ENCODE assay signal across 14 mouse cellular contexts in genomic region chr10:41451656-41452055, GRCm38 (mm10). TPM values are rescaled to one million over a fixed set of nuclear protein-coding genes. Genes with fewer than 3 reads are reported as not detected.
DNase-seq lines count a peak whose midpoint lies in the region; ATAC-seq and TF ChIP-seq lines count a peak whose summit lies in the region.
"Had no signal": no experiment of that assay in that cellular context is flagged by ENCODE, and none has a peak within 500 bp of the region (broad histone marks: within the 10 kb centered on the region; RNA-seq: fewer than 3 reads in every experiment).

No protein-coding gene starts in this region.

- ATAC-seq in erythroblast, adult 5-6 weeks (replicated peaks; ENCODE audit: low FRiP score, poor library complexity, severe bottlenecking): no peak
- ATAC-seq in midbrain, embryonic 13.5 days: no peak
- ATAC-seq in midbrain, postnatal 0 days (ENCODE audit: low FRiP score): no peak

- TF ChIP-seq CTCF in midbrain, postnatal 0 days (IDR thresholded peaks at IDR 0.05): no peak

- H3K9ac ChIP-seq in midbrain, embryonic 13.5 days (replicated peaks): no peak overlapping the region; the same call in 1 of the 2 replicates
- no peak overlapping the region for H3K9ac ChIP-seq in midbrain, postnatal 0 days (replicated peaks; ENCODE audit: low read length, poor library complexity, severe bottlenecking)
- H3K9ac ChIP-seq: embryonic facial prominence, embryonic 12.5 days; heart, embryonic 12.5 days had no signal

- no peaks in the 10 kb centered on the region for H3K27me3 ChIP-seq in erythroblast, embryonic 14.5 days (ENCODE audit: control insufficient read depth)
- H3K27me3 ChIP-seq in midbrain, embryonic 13.5 days: no peaks in the 10 kb centered on the region
- H3K27me3 ChIP-seq in midbrain, postnatal 0 days (ENCODE audit: insufficient read depth, low read length): no peaks in the 10 kb centered on the region
- no peaks in the 10 kb centered on the region for H3K27me3 ChIP-seq in limb, embryonic 10.5 days (ENCODE audit: low read depth, poor library complexity, severe bottlenecking)
- H3K27me3 ChIP-seq: embryonic facial prominence, embryonic 12.5 days; heart, embryonic 12.5 days; megakaryocyte, embryonic 14.5 days had no signal

- intact Hi-C loops in heart, postnatal 10 days (cut with DNase I): no loop called here
- intact Hi-C loops in heart, postnatal 36 days (cut with DNase I): loop anchor here (10.0 kb wide), 1 partner anchor 147 kb away; the partner anchor contains the start of genes Ak9 and Fig4

- H3K36me3 ChIP-seq in erythroblast, embryonic 14.5 days (ENCODE audit: control insufficient read depth): peaks cover 46% of the 10 kb centered on the region
- H3K36me3 ChIP-seq in midbrain, embryonic 13.5 days: peaks cover 44% of the 10 kb centered on the region
- H3K36me3 ChIP-seq in midbrain, postnatal 0 days (ENCODE audit: insufficient read depth, low read length): peaks cover 23% of the 10 kb centered on the region
- peaks cover 39% of the 10 kb centered on the region for H3K36me3 ChIP-seq in limb, embryonic 10.5 days

- peak overlapping the region; percentile 93 for H3K4me3 ChIP-seq in erythroblast, embryonic 14.5 days (replicated peaks)
- no peak overlapping the region for H3K4me3 ChIP-seq in midbrain, embryonic 13.5 days (replicated peaks)
- H3K4me3 ChIP-seq in midbrain, postnatal 0 days (ENCODE audit: low read depth, low read length): no peak overlapping the region
- 0 out of 2 replicates have a peak overlapping the region, but pooled peaks have one; percentile 94 for H3K4me3 ChIP-seq in limb, embryonic 10.5 days

- no peaks in the 10 kb centered on the region for H3K9me3 ChIP-seq in erythroblast, embryonic 14.5 days (ENCODE audit: control insufficient read depth, low read length)
- H3K9me3 ChIP-seq in midbrain, embryonic 13.5 days: no peaks in the 10 kb centered on the region
- H3K9me3 ChIP-seq in midbrain, postnatal 0 days (ENCODE audit: low read length): no peaks in the 10 kb centered on the region
- H3K9me3 ChIP-seq in limb, embryonic 10.5 days (replicated peaks): no peaks in the 10 kb centered on the region
- H3K9me3 ChIP-seq: embryonic facial prominence, embryonic 12.5 days; heart, embryonic 12.5 days; megakaryocyte, embryonic 14.5 days had no signal

- peak overlapping the region; percentile 69; the same call in 1 of the 2 replicates for H3K4me2 ChIP-seq in midbrain, embryonic 13.5 days (replicated peaks)
- H3K4me2 ChIP-seq in midbrain, postnatal 0 days (ENCODE audit: low read depth, low read length, poor library complexity, severe bottlenecking): no peak overlapping the region

- no peak for DNase-seq in midbrain, postnatal 0 days (ENCODE audit: low spot score)
- no peak for DNase-seq in limb, embryonic 10.5 days (ENCODE audit: low spot score)
- no peak for DNase-seq in frontal cortex, postnatal 14 days (ENCODE audit: low spot score in 2 of 2)
- no peak for DNase-seq in heart, postnatal 10 days
- no peak for DNase-seq in heart, postnatal 36 days
- DNase-seq: adrenal gland, adult 2 months; lung, adult 18-20 months; right cerebral cortex, postnatal 4 days had no signal

- no peak overlapping the region for H3K27ac ChIP-seq in midbrain, embryonic 13.5 days
- H3K27ac ChIP-seq in midbrain, postnatal 0 days (ENCODE audit: low read depth, low read length): no peak overlapping the region
- no peak overlapping the region for H3K27ac ChIP-seq in limb, embryonic 10.5 days
- H3K27ac ChIP-seq: embryonic facial prominence, embryonic 12.5 days had no signal

- peaks cover 50% of the 10 kb centered on the region for H3K4me1 ChIP-seq in erythroblast, embryonic 14.5 days (ENCODE audit: control insufficient read depth)
- peaks cover 42% of the 10 kb centered on the region for H3K4me1 ChIP-seq in midbrain, embryonic 13.5 days (replicated peaks)
- peaks cover 6% of the 10 kb centered on the region; the same call in 1 of the 2 replicates for H3K4me1 ChIP-seq in midbrain, postnatal 0 days (ENCODE audit: insufficient read depth, low read length)
- peaks cover 13% of the 10 kb centered on the region for H3K4me1 ChIP-seq in limb, embryonic 10.5 days

- 94% methylated on average over 9 of the region's 9 CpGs for WGBS in midbrain, embryonic 13.5 days
- WGBS in midbrain, postnatal 0 days: 95% methylated on average over 9 of the region's 9 CpGs
- 94% methylated on average over 9 of the region's 9 CpGs for WGBS in limb, embryonic 10.5 days

RNA-seq across cellular contexts. Expression of gene Zbtb24, which starts 1.5 kb away (rescaled TPM):
- polyA plus RNA-seq in erythroblast, embryonic 14.5 days (2012): 0.45 and 0.48 TPM in 2 replicates
- 2.9 and 6.9 TPM in 2 replicates for total RNA-seq in erythroblast, adult 5-6 weeks (2015; ENCODE audit: low replicate concordance)
- total RNA-seq in erythroblast, adult 5-6 weeks (2017; ENCODE audit: low replicate concordance): 8.5 and 9.2 TPM in 2 replicates
- polyA plus RNA-seq in midbrain, embryonic 13.5 days (2015; fragmentation: Nextera tagmentation; extraction: Ambion mirVana): 20.6 and 22.8 TPM in 2 replicates
- total RNA-seq in midbrain, postnatal 0 days (2014; rRNA removed): 17.2 and 22.3 TPM in 2 replicates
- 15.5 and 15.8 TPM in 2 replicates for polyA plus RNA-seq in midbrain, postnatal 0 days (2015; fragmentation: Nextera tagmentation; extraction: Ambion mirVana)
- polyA plus RNA-seq in limb, embryonic 10.5 days (2016; fragmentation: Nextera tagmentation; extraction: Ambion mirVana): 17.2 and 21.5 TPM in 2 replicates
- 10 to 100 TPM in 1 of 2 experiments, 1 to 10 TPM in 1; 9.7 to 12.3 TPM for total RNA-seq in heart, postnatal 10 days (2021)
- 1 to 10 TPM; 8.6 to 8.9 TPM for total RNA-seq in heart, postnatal 36 days (2021)

RNA-seq across cellular contexts. Expression of gene Mical1, which starts 24.5 kb away (rescaled TPM):
- 0.10 and 0.16 TPM in 2 replicates for polyA plus RNA-seq in erythroblast, embryonic 14.5 days (2012)
- total RNA-seq in erythroblast, adult 5-6 weeks (2015; ENCODE audit: low replicate concordance): 4.6 and 8.8 TPM in 2 replicates
- total RNA-seq in erythroblast, adult 5-6 weeks (2017; ENCODE audit: low replicate concordance): 6.8 and 8.9 TPM in 2 replicates
- polyA plus RNA-seq in midbrain, embryonic 13.5 days (2015; fragmentation: Nextera tagmentation; extraction: Ambion mirVana): 27.9 and 31.9 TPM in 2 replicates
- 24.1 and 24.6 TPM in 2 replicates for total RNA-seq in midbrain, postnatal 0 days (2014; rRNA removed)
- 18.7 and 21.2 TPM in 2 replicates for polyA plus RNA-seq in midbrain, postnatal 0 days (2015; fragmentation: Nextera tagmentation; extraction: Ambion mirVana)
- 40.2 and 43.8 TPM in 2 replicates for polyA plus RNA-seq in limb, embryonic 10.5 days (2016; fragmentation: Nextera tagmentation; extraction: Ambion mirVana)
- total RNA-seq in heart, postnatal 10 days (2021): 10 to 100 TPM; 34.3 to 39.2 TPM
- 10 to 100 TPM; 14.5 to 15.8 TPM for total RNA-seq in heart, postnatal 36 days (2021)

RNA-seq across cellular contexts. Expression of gene Smpd2, which starts 38.5 kb away (rescaled TPM):
- polyA plus RNA-seq in erythroblast, embryonic 14.5 days (2012): 0.05 and 0.06 TPM in 2 replicates
- total RNA-seq in erythroblast, adult 5-6 weeks (2015; ENCODE audit: low replicate concordance): 2.1 and 2.5 TPM in 2 replicates
- 0.85 and 1.5 TPM in 2 replicates for total RNA-seq in erythroblast, adult 5-6 weeks (2017; ENCODE audit: low replicate concordance)
- polyA plus RNA-seq in midbrain, embryonic 13.5 days (2015; fragmentation: Nextera tagmentation; extraction: Ambion mirVana): 35.0 and 37.0 TPM in 2 replicates
- 34.4 and 36.9 TPM in 2 replicates for total RNA-seq in midbrain, postnatal 0 days (2014; rRNA removed)
- 43.5 and 44.0 TPM in 2 replicates for polyA plus RNA-seq in midbrain, postnatal 0 days (2015; fragmentation: Nextera tagmentation; extraction: Ambion mirVana)
- 62.7 TPM in 2 replicates for polyA plus RNA-seq in limb, embryonic 10.5 days (2016; fragmentation: Nextera tagmentation; extraction: Ambion mirVana)
- 10 to 100 TPM; 48.2 to 57.7 TPM for total RNA-seq in heart, postnatal 10 days (2021)
- total RNA-seq in heart, postnatal 36 days (2021): 10 to 100 TPM; 42.8 to 45.3 TPM

RNA-seq across cellular contexts. Expression of gene Ppil6, which starts 38.6 kb away (rescaled TPM):
- polyA plus RNA-seq in erythroblast, embryonic 14.5 days (2012): not detected in 2 replicates
- not detected in 2 replicates for total RNA-seq in erythroblast, adult 5-6 weeks (2015; ENCODE audit: low replicate concordance)
- total RNA-seq in erythroblast, adult 5-6 weeks (2017; ENCODE audit: low replicate concordance): not detected in 2 replicates
- polyA plus RNA-seq in midbrain, embryonic 13.5 days (2015; fragmentation: Nextera tagmentation; extraction: Ambion mirVana): 1.6 and 2.7 TPM in 2 replicates
- total RNA-seq in midbrain, postnatal 0 days (2014; rRNA removed): 1.8 and 2.3 TPM in 2 replicates
- polyA plus RNA-seq in midbrain, postnatal 0 days (2015; fragmentation: Nextera tagmentation; extraction: Ambion mirVana): 4.7 and 5.3 TPM in 2 replicates
- polyA plus RNA-seq in limb, embryonic 10.5 days (2016; fragmentation: Nextera tagmentation; extraction: Ambion mirVana): 0.36 and 0.95 TPM in 2 replicates
- 1 to 10 TPM; 2.8 to 3.4 TPM for total RNA-seq in heart, postnatal 10 days (2021)
- 1 to 10 TPM; 1.2 to 1.8 TPM for total RNA-seq in heart, postnatal 36 days (2021)

Comparison
In these comparisons a context has a peak if more than half of its experiments do, and no peak if none do; other contexts are left out.
1. H3K4me3 ChIP-seq: peak in erythroblast, embryonic 14.5 days (single experiment) and limb, embryonic 10.5 days (single experiment); none in midbrain, embryonic 13.5 days (single experiment) and midbrain, postnatal 0 days (single experiment).
2. RNA of gene Smpd2, which starts 38.5 kb away (total RNA-seq): 48.2 to 57.7 TPM in heart, postnatal 10 days, 42.8 to 45.3 TPM in heart, postnatal 36 days and 34.4 to 36.9 TPM in midbrain, postnatal 0 days; 0.85 to 2.5 TPM in erythroblast, adult 5-6 weeks; every median in the first group is over 10 times any median in the second.